Mouse (Mus musculus) CH12.LX (cell line): ENCODE measurements around the gene Prkn. TPM values are rescaled to one million over a fixed set of nuclear protein-coding genes. Genes with fewer than 3 reads are reported as not detected.

Source experiments
- DNase-seq: peaks from one replicate; pipeline ENCODE4 v3.0.0-alpha.2; 2013; ENCODE audit errors: extremely low read depth
- H3K27ac ChIP-seq: 2 replicates; pipeline ENCODE4 v1.5.1; 2012; ENCODE audit warnings: low read depth, mild to moderate bottlenecking, control low read depth, moderate library complexity; ENCODE audit not compliant: insufficient read depth
- H3K27me3 ChIP-seq: replicated peaks from 2 replicates; pipeline ENCODE3; 2012; ENCODE audit warnings: inconsistent platforms
- H3K36me3 ChIP-seq, 2 experiments: replicated peaks in 1 of 2; 2 replicates each; pipeline versions ENCODE3 to v1.6.1; 2012; ENCODE audit warnings: inconsistent platforms in 1 of 2, low read length in 1 of 2, mild to moderate bottlenecking in 1 of 2, mixed read lengths in 1 of 2, moderate library complexity in 1 of 2; ENCODE audit not compliant: control insufficient read depth in 1 of 2, insufficient read depth in 1 of 2
- H3K4me1 ChIP-seq, 2 experiments: 2 replicates each; pipeline ENCODE4 v1.6.1; 2012; ENCODE audit warnings: inconsistent platforms in 1 of 2, moderate library complexity in 1 of 2; ENCODE audit not compliant: insufficient read depth in 2 of 2, control insufficient read depth in 1 of 2
- H3K4me2 ChIP-seq: 2 replicates; pipeline ENCODE4 v1.6.1; 2012; ENCODE audit warnings: low read depth, mild to moderate bottlenecking, control low read depth; ENCODE audit not compliant: poor library complexity, insufficient read depth, severe bottlenecking
- H3K4me3 ChIP-seq, 3 experiments: fragments of 150-350 bp in 1 of 3; sonication (generic) in 1 of 3; replicated peaks in 1 of 3; 2 replicates each; pipeline versions ENCODE3 to v1.5.1; 2011 to 2012; ENCODE audit warnings: low read depth in 2 of 3, low read length in 2 of 3, mild to moderate bottlenecking in 2 of 3, moderate library complexity in 2 of 3, control low read depth in 1 of 3, improper control_type of control experiment in 1 of 3, inconsistent platforms in 1 of 3, mixed read lengths in 1 of 3; ENCODE audit not compliant: poor library complexity in 1 of 3
- H3K79me2 ChIP-seq: replicated peaks from 2 replicates; pipeline ENCODE4 v1.6.1; 2012; ENCODE audit warnings: mild to moderate bottlenecking, moderate library complexity; ENCODE audit not compliant: control insufficient read depth, poor library complexity, insufficient read depth, severe bottlenecking; ENCODE audit errors: extremely low read depth
- H3K9ac ChIP-seq: 2 replicates; pipeline ENCODE4 v1.6.1; 2012; ENCODE audit warnings: low read depth, mild to moderate bottlenecking, control low read depth, moderate library complexity; ENCODE audit not compliant: insufficient read depth
- H3K9me3 ChIP-seq: replicated peaks from 2 replicates; pipeline ENCODE3; 2012; ENCODE audit warnings: low read length, inconsistent platforms, mixed read lengths
- CHD1 ChIP-seq: IDR thresholded peaks from 2 replicates; pipeline ENCODE4 v1.6.1; 2012; ENCODE audit warnings: low read depth, low read length, improper control_type of control experiment, inconsistent platforms
- E2F4 ChIP-seq: IDR thresholded peaks from 2 replicates; pipeline ENCODE4 v1.6.1; 2011; ENCODE audit warnings: low read depth, low read length, improper control_type of control experiment; ENCODE audit not compliant: insufficient replicate concordance
- ETS1 ChIP-seq: conservative IDR thresholded peaks from 2 replicates; pipeline ENCODE4 v1.6.1; 2012; ENCODE audit warnings: low read depth, mild to moderate bottlenecking, inconsistent platforms, low read length, improper control_type of control experiment, moderate library complexity
- GABPA ChIP-seq: IDR thresholded peaks from 2 replicates; pipeline ENCODE4 v1.6.1; 2012; ENCODE audit warnings: low read depth, low read length, improper control_type of control experiment, inconsistent platforms; ENCODE audit not compliant: insufficient replicate concordance
- IRF4 ChIP-seq: IDR thresholded peaks from 2 replicates; pipeline ENCODE4 v1.6.1; 2014; ENCODE audit warnings: low read depth, mild to moderate bottlenecking, inconsistent platforms, low read length, improper control_type of control experiment
- JUND ChIP-seq: conservative IDR thresholded peaks from 2 replicates; pipeline ENCODE4 v1.6.1; 2011; ENCODE audit warnings: low read depth, low read length, improper control_type of control experiment
- KAT2A ChIP-seq: IDR thresholded peaks from 2 replicates; pipeline ENCODE4 v1.6.1; 2012; ENCODE audit warnings: low read length, improper control_type of control experiment, inconsistent platforms; ENCODE audit not compliant: insufficient replicate concordance
- MAFK ChIP-seq: IDR thresholded peaks from 2 replicates; pipeline ENCODE4 v1.6.1; 2011; ENCODE audit warnings: low read length, improper control_type of control experiment; ENCODE audit not compliant: insufficient replicate concordance
- MAX ChIP-seq: IDR thresholded peaks from 2 replicates; pipeline ENCODE4 v1.6.1; 2011; ENCODE audit warnings: low read length, improper control_type of control experiment
- MAZ ChIP-seq: IDR thresholded peaks from 2 replicates; pipeline ENCODE4 v1.6.1; 2012; ENCODE audit warnings: low read depth, mild to moderate bottlenecking, inconsistent platforms, low read length, improper control_type of control experiment, moderate library complexity
- MEF2A ChIP-seq: IDR thresholded peaks from 2 replicates; pipeline ENCODE4 v1.6.1; 2014; ENCODE audit warnings: low read depth, mild to moderate bottlenecking, inconsistent platforms, low read length, improper control_type of control experiment, borderline replicate concordance
- MYC ChIP-seq: IDR thresholded peaks from 2 replicates; pipeline ENCODE4 v1.6.1; 2011; ENCODE audit warnings: low read depth, mild to moderate bottlenecking, improper control_type of control experiment, low read length
- NELFE ChIP-seq: IDR thresholded peaks from 2 replicates; pipeline ENCODE4 v1.6.1; 2011; ENCODE audit warnings: low read depth, low read length, improper control_type of control experiment
- POLR2A ChIP-seq: IDR thresholded peaks from 2 replicates; pipeline ENCODE4 v1.6.1; 2011; ENCODE audit warnings: low read depth, mild to moderate bottlenecking, improper control_type of control experiment, low read length
- RAD21 ChIP-seq: IDR thresholded peaks from 2 replicates; pipeline ENCODE4 v1.6.1; 2011; ENCODE audit warnings: low read depth, mild to moderate bottlenecking, low read length, improper control_type of control experiment, moderate library complexity
- SIN3A ChIP-seq: IDR thresholded peaks from 2 replicates; pipeline ENCODE4 v1.6.1; 2012; ENCODE audit warnings: low read length, improper control_type of control experiment, inconsistent platforms
- TBP ChIP-seq: conservative IDR thresholded peaks from 2 replicates; pipeline ENCODE4 v1.6.1; 2011; ENCODE audit warnings: low read depth, low read length, improper control_type of control experiment
- UBTF ChIP-seq: IDR thresholded peaks from 2 replicates; pipeline ENCODE4 v1.6.1; 2012; ENCODE audit warnings: low read depth, mild to moderate bottlenecking, inconsistent platforms, low read length, improper control_type of control experiment, moderate library complexity
- ZKSCAN1 ChIP-seq: IDR thresholded peaks from 2 replicates; pipeline ENCODE4 v1.6.1; 2012; ENCODE audit warnings: low read depth, inconsistent platforms, low read length, improper control_type of control experiment, borderline replicate concordance
- ZMIZ1 ChIP-seq: IDR thresholded peaks from 2 replicates; pipeline ENCODE4 v1.6.1; 2012; ENCODE audit warnings: low read depth, mild to moderate bottlenecking, inconsistent platforms, low read length, improper control_type of control experiment
- dilution Hi-C: fragments of 300-500 bp; cut with MboI; formaldehyde crosslinking; loops from 2 replicates; pipeline ENCODE4 v1.14.3; 2020; ENCODE audit warnings: low sequenced_read_pairs; ENCODE audit not compliant: extremely low pct_unique_long_range_greater_than_20kb, extremely low pct_ligation_motif_present
- in situ Hi-C: fragments of 300-500 bp; cut with MboI; formaldehyde crosslinking; loops from 3 replicates; pipeline ENCODE4 v1.14.3; 2019; ENCODE audit warnings: low sequenced_read_pairs, low pct_ligation_motif_present, low pct_unique_long_range_greater_than_20kb, mixed read lengths
- polyA plus RNA-seq: library from polyadenylated mRNA; unstranded; fragments of >175 nt; gene quantifications from 2 replicates; pipeline ENCODE4 v1.2.1, GENCODE M21; 2012; ENCODE audit warnings: low read depth; ENCODE audit not compliant: insufficient read length
- total RNA-seq, 2 experiments: library from RNA; depleted of rRNA; stranded (reverse); fragments of 300-350 nt in 1 of 2; fragments of >200 nt in 1 of 2; gene quantifications; 2 replicates each; pipeline ENCODE4 v1.2.3; 2012 to 2014

Prkn gene
- total and polyA plus RNA-seq, 3 experiments = 0.08 TPM; not detected in 2

DNA sequence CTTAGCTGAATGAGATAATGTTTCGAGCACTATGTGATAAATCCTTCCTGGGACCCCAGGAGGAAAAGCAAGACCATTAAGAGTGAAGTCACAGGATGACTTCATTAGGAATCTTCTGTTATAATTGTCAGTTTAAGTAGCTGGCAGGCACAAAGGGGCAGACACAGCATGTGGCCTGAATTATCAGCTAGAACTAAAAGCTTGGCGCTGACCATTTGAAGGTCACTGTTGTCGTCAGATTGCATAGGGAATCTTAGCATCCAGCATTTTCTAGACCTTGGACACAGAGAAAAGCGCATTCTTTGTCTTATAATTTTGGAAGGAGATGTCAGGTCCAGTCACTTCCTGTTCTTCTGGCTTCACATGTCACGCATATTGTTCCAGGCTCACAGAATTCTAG lies 573.5 kb downstream of the Prkn start:
- H3K79me2 ChIP-seq = no peaks in the 10 kb centered on the region
- no peak overlapping the region for H3K4me2 ChIP-seq
- H3K9ac ChIP-seq = no peak overlapping the region
- dilution Hi-C loops = no loop called here
- no peak for DNase-seq
- in situ Hi-C loops = no loop called here
- no peak overlapping the region for H3K27ac ChIP-seq
- H3K27me3 ChIP-seq = no peaks in the 10 kb centered on the region
- TF ChIP-seq CHD1 = no peak
- TF ChIP-seq MAFK = no peak
- TF ChIP-seq ZMIZ1 = no peak
- TF ChIP-seq ZKSCAN1 = no peak
- no peak for TF ChIP-seq GABPA
- no peak for TF ChIP-seq POLR2A
- TF ChIP-seq SIN3A = no peak
- TF ChIP-seq KAT2A = no peak
- no peak for TF ChIP-seq UBTF
- TF ChIP-seq MYC = no peak
- TF ChIP-seq E2F4 = no peak
- TF ChIP-seq ETS1 = no peak
- TF ChIP-seq TBP = no peak
- TF ChIP-seq IRF4 = no peak
- no peak for TF ChIP-seq NELFE
- no peak for TF ChIP-seq MAX
- TF ChIP-seq MEF2A = no peak
- TF ChIP-seq, all 38 proteins: peak for 0
- Histone ChIP-seq H3K9me3 (no peaks in the 10 kb centered on the region), H3K4me1 (no peaks in the 10 kb centered on the region), H3K4me3 (no peak overlapping the region), H3K36me3 (no peaks in the 10 kb centered on the region)

DNA sequence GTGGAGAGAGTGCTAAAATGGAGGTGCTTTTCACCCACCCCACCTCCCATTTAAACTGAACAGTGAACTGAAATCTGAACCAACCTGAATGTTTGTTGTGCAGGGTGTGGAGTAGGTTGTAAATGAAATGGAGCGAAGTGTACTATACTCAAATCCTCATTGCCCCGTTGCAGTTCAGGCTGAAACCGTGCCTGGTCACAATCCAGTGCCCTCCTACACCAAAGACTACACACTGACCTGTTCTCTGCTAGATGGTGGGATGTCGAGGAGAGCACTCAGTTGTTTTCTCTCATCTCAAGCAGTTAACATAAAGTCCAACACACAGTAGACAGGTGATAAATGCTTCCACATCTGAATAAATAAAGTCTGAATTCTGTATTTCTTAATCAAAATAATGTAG lies 574.1 kb downstream of the Prkn start:
- no peak for TF ChIP-seq RAD21
- TF ChIP-seq MAZ = no peak
- no peak for TF ChIP-seq ETS1
- no peak for TF ChIP-seq IRF4
- no peak for TF ChIP-seq JUND
- no peak for TF ChIP-seq MAFK
- H3K79me2 ChIP-seq = no peaks in the 10 kb centered on the region
- no peaks in the 10 kb centered on the region for H3K4me1 ChIP-seq
- H3K36me3 ChIP-seq = no peaks in the 10 kb centered on the region
- in situ Hi-C loops (no loop called here), dilution Hi-C loops (no loop called here)
- H3K27ac ChIP-seq = no peak overlapping the region
- H3K4me2 ChIP-seq = no peak overlapping the region
- no peak overlapping the region for H3K4me3 ChIP-seq
- H3K27me3 ChIP-seq = no peaks in the 10 kb centered on the region
- DNase-seq = no peak
- no peaks in the 10 kb centered on the region for H3K9me3 ChIP-seq
- no peak overlapping the region for H3K9ac ChIP-seq
